28 mouse cellular contexts compared by ENCODE assay signal in genomic region chr1:152713924-152714323, GRCm38 (mm10). TPM values are rescaled to one million over a fixed set of nuclear protein-coding genes. Genes with fewer than 3 reads are reported as not detected.
A peak's percentile ranks its signal among the peaks of the same experiment; 100 is the strongest.
DNase-seq lines count a peak whose midpoint lies in the region; ATAC-seq lines count a peak whose summit lies in the region.
"Had no signal": no experiment of that assay in that cellular context is flagged by ENCODE, and none has a peak within 500 bp of the region (broad histone marks: within the 10 kb centered on the region; RNA-seq: fewer than 3 reads in every experiment).

No protein-coding gene starts in this region.

- 0 out of 2 replicates have a peak, but pooled peaks cover 3% of the 10 kb centered on the region for H3K9me3 ChIP-seq in forebrain, embryonic 14.5 days (replicated peaks; ENCODE audit: control insufficient read depth, low read length)
- no peaks in the 10 kb centered on the region for H3K9me3 ChIP-seq in forebrain, embryonic 16.5 days (ENCODE audit: control insufficient read depth, low read length)
- H3K9me3 ChIP-seq in limb, embryonic 10.5 days (replicated peaks) = no peaks in the 10 kb centered on the region
- no peaks in the 10 kb centered on the region for H3K9me3 ChIP-seq in kidney, embryonic 15.5 days (replicated peaks)
- H3K9me3 ChIP-seq: embryonic facial prominence, embryonic 13.5 days; embryonic facial prominence, embryonic 15.5 days; forebrain, embryonic 10.5 days; forebrain, embryonic 12.5 days; forebrain, embryonic 15.5 days; G1E had no signal

- no peak overlapping the region for H3K9ac ChIP-seq in forebrain, embryonic 14.5 days (ENCODE audit: low read length)
- H3K9ac ChIP-seq in forebrain, embryonic 16.5 days (replicated peaks; ENCODE audit: low read depth, low read length) = no peak overlapping the region
- H3K9ac ChIP-seq in kidney, embryonic 15.5 days = no peak overlapping the region
- H3K9ac ChIP-seq: embryonic facial prominence, embryonic 13.5 days; embryonic facial prominence, embryonic 15.5 days; forebrain, embryonic 12.5 days; forebrain, embryonic 15.5 days had no signal

- peak; percentile 63 for ATAC-seq in forebrain, embryonic 14.5 days
- ATAC-seq in forebrain, embryonic 16.5 days = no peak
- ATAC-seq in kidney, embryonic 15.5 days (replicated peaks; ENCODE audit: low FRiP score) = no peak
- ATAC-seq: activated CD4-positive, CD25-positive, alpha-beta regulatory T cell, adult 4 months; CD4-positive, CD25-positive, alpha-beta regulatory T cell, adult 4 months; forebrain, embryonic 15.5 days; Patski had no signal

- no peak overlapping the region for H3K4me2 ChIP-seq in forebrain, embryonic 14.5 days (ENCODE audit: low read length)
- H3K4me2 ChIP-seq in forebrain, embryonic 16.5 days (ENCODE audit: low read length) = no peak overlapping the region
- H3K4me2 ChIP-seq in kidney, embryonic 15.5 days = no peak overlapping the region
- H3K4me2 ChIP-seq: embryonic facial prominence, embryonic 13.5 days; embryonic facial prominence, embryonic 15.5 days; forebrain, embryonic 12.5 days; forebrain, embryonic 15.5 days had no signal

- 0 out of 2 replicates have a peak, but pooled peaks cover 6% of the 10 kb centered on the region for H3K4me1 ChIP-seq in forebrain, embryonic 14.5 days (ENCODE audit: control insufficient read depth, insufficient read depth, low read length)
- peaks cover 2% of the 10 kb centered on the region; the same call in 1 of the 2 replicates for H3K4me1 ChIP-seq in forebrain, embryonic 16.5 days (replicated peaks; ENCODE audit: control insufficient read depth, insufficient read depth, low read length)
- H3K4me1 ChIP-seq in limb, embryonic 10.5 days = peaks cover 39% of the 10 kb centered on the region
- 0 out of 2 replicates have a peak, but pooled peaks cover 4% of the 10 kb centered on the region for H3K4me1 ChIP-seq in kidney, embryonic 15.5 days
- H3K4me1 ChIP-seq: forebrain, embryonic 12.5 days had no signal

- no peak overlapping the region for H3K4me3 ChIP-seq in forebrain, embryonic 14.5 days (ENCODE audit: low read depth, low read length)
- no peak overlapping the region for H3K4me3 ChIP-seq in forebrain, embryonic 16.5 days (replicated peaks; ENCODE audit: low read length)
- no peak overlapping the region for H3K4me3 ChIP-seq in limb, embryonic 10.5 days
- no peak overlapping the region for H3K4me3 ChIP-seq in kidney, embryonic 15.5 days (replicated peaks)
- H3K4me3 ChIP-seq: embryonic facial prominence, embryonic 13.5 days; embryonic facial prominence, embryonic 15.5 days; erythroblast, embryonic 14.5 days; forebrain, embryonic 10.5 days; forebrain, embryonic 12.5 days; forebrain, embryonic 15.5 days had no signal

- WGBS in forebrain, embryonic 14.5 days = 37% methylated on average over 4 of the region's 4 CpGs
- whole genome bisulfite sequencing in forebrain, embryonic 16.5 days = 34% methylated on average over 4 of the region's 4 CpGs
- WGBS in limb, embryonic 10.5 days = 83% methylated on average over 4 of the region's 4 CpGs
- 89% methylated on average over 4 of the region's 4 CpGs for WGBS in kidney, embryonic 15.5 days

- DNase-seq in forebrain, embryonic 14.5 days (ENCODE audit: low spot score) = peak; percentile 59
- peak; percentile 18 for DNase-seq in adipocyte (ENCODE audit: low spot score)
- no peak for DNase-seq in limb, embryonic 10.5 days (ENCODE audit: low spot score)
- DNase-seq: adrenal gland, adult 2 months; adrenal gland, postnatal 10 days; adrenal gland, postnatal 25 days; B cell, adult 2 months; cerebellum, adult 11-12 months; cerebellum, adult 2 months; cerebellum, adult 9-10 months; cerebellum, postnatal 14 days; cerebellum, postnatal 36 days; embryo, embryonic 11 days had no signal

- no peak overlapping the region for H3K27ac ChIP-seq in forebrain, embryonic 14.5 days (ENCODE audit: low read depth, low read length)
- no peak overlapping the region for H3K27ac ChIP-seq in forebrain, embryonic 16.5 days (ENCODE audit: low read length)
- peak overlapping the region; percentile 72 for H3K27ac ChIP-seq in limb, embryonic 10.5 days
- H3K27ac ChIP-seq in kidney, embryonic 15.5 days = no peak overlapping the region
- H3K27ac ChIP-seq: embryonic facial prominence, embryonic 13.5 days; embryonic facial prominence, embryonic 15.5 days; forebrain, embryonic 10.5 days; forebrain, embryonic 12.5 days; forebrain, embryonic 15.5 days had no signal

- H3K27me3 ChIP-seq in forebrain, embryonic 14.5 days (replicated peaks; ENCODE audit: control insufficient read depth, insufficient read depth, low read length) = no peaks in the 10 kb centered on the region
- no peaks in the 10 kb centered on the region for H3K27me3 ChIP-seq in forebrain, embryonic 16.5 days (replicated peaks; ENCODE audit: control insufficient read depth, insufficient read depth, low read length)
- H3K27me3 ChIP-seq in limb, embryonic 10.5 days (ENCODE audit: low read depth, poor library complexity, severe bottlenecking) = no peaks in the 10 kb centered on the region
- no peaks in the 10 kb centered on the region for H3K27me3 ChIP-seq in kidney, embryonic 15.5 days
- H3K27me3 ChIP-seq: CH12.LX; embryonic facial prominence, embryonic 13.5 days; embryonic facial prominence, embryonic 15.5 days; forebrain, embryonic 12.5 days; forebrain, embryonic 15.5 days; Patski had no signal

- H3K36me3 ChIP-seq in forebrain, embryonic 14.5 days (ENCODE audit: control insufficient read depth, insufficient read depth, low read length) = no peaks in the 10 kb centered on the region
- H3K36me3 ChIP-seq in forebrain, embryonic 16.5 days (ENCODE audit: control insufficient read depth, insufficient read depth) = no peaks in the 10 kb centered on the region
- H3K36me3 ChIP-seq in limb, embryonic 10.5 days = no peaks in the 10 kb centered on the region
- H3K36me3 ChIP-seq in kidney, embryonic 15.5 days = no peaks in the 10 kb centered on the region
- H3K36me3 ChIP-seq: embryonic facial prominence, embryonic 13.5 days; embryonic facial prominence, embryonic 15.5 days; forebrain, embryonic 10.5 days; forebrain, embryonic 12.5 days; forebrain, embryonic 15.5 days; G1E had no signal

RNA-seq across cellular contexts. Expression of gene Apobec4, which starts 36.4 kb away (rescaled TPM):
- polyA plus RNA-seq in forebrain, embryonic 14.5 days (2014; fragmentation: Nextera tagmentation; extraction: Ambion mirVana) = 0.10 TPM in 1 of 2 replicates, not detected in the other
- 0.26 and 0.27 TPM in 2 replicates for polyA plus RNA-seq in forebrain, embryonic 16.5 days (2015; fragmentation: Nextera tagmentation; extraction: Ambion mirVana)
- polyA plus RNA-seq in limb, embryonic 10.5 days (2016; fragmentation: Nextera tagmentation; extraction: Ambion mirVana) = not detected in 2 replicates
- not detected in 2 replicates for polyA plus RNA-seq in kidney, embryonic 15.5 days (2015; fragmentation: Nextera tagmentation; extraction: Ambion mirVana)
- polyA plus RNA-seq: activated CD4-positive, CD25-positive, alpha-beta regulatory T cell, adult 4 months; adrenal gland, adult 2 months; CD4-positive, CD25-positive, alpha-beta regulatory T cell, adult 4 months; cerebellum, adult 2 months; embryonic facial prominence, embryonic 11.5 days; embryonic facial prominence, embryonic 13.5 days; erythroblast, embryonic 14.5 days; forebrain, embryonic 10.5 days; forebrain, embryonic 12.5 days; forebrain, embryonic 15.5 days; frontal cortex, adult 2 months; G1E; Patski had no signal

RNA-seq across cellular contexts. Expression of gene Rgl1, which starts 52.2 kb away (rescaled TPM):
- polyA plus RNA-seq in forebrain, embryonic 14.5 days (2014; fragmentation: Nextera tagmentation; extraction: Ambion mirVana) = 16.4 and 20.5 TPM in 2 replicates
- 23.6 and 25.5 TPM in 2 replicates for polyA plus RNA-seq in forebrain, embryonic 16.5 days (2015; fragmentation: Nextera tagmentation; extraction: Ambion mirVana)
- polyA plus RNA-seq in limb, embryonic 10.5 days (2016; fragmentation: Nextera tagmentation; extraction: Ambion mirVana) = 38.7 and 44.0 TPM in 2 replicates
- 60.6 and 63.6 TPM in 2 replicates for polyA plus RNA-seq in kidney, embryonic 15.5 days (2015; fragmentation: Nextera tagmentation; extraction: Ambion mirVana)

RNA-seq across cellular contexts. Expression of gene Arpc5, which starts 52.4 kb away (rescaled TPM):
- polyA plus RNA-seq in forebrain, embryonic 14.5 days (2014; fragmentation: Nextera tagmentation; extraction: Ambion mirVana) = 430 and 478 TPM in 2 replicates
- polyA plus RNA-seq in forebrain, embryonic 16.5 days (2015; fragmentation: Nextera tagmentation; extraction: Ambion mirVana) = 415 and 448 TPM in 2 replicates
- polyA plus RNA-seq in limb, embryonic 10.5 days (2016; fragmentation: Nextera tagmentation; extraction: Ambion mirVana) = 157 and 165 TPM in 2 replicates
- 228 and 235 TPM in 2 replicates for polyA plus RNA-seq in kidney, embryonic 15.5 days (2015; fragmentation: Nextera tagmentation; extraction: Ambion mirVana)
